Mouse (Mus musculus) midbrain, embryonic 16.5 days (tissue): ENCODE measurements around the gene Adipoq. TPM values are rescaled to one million over a fixed set of nuclear protein-coding genes. Genes with fewer than 3 reads are reported as not detected.

Experiments used
- ATAC-seq: fragments of 200-750 bp; cut with Nextera tagmentation; 2 replicates; pipeline ENCODE4 v1.8.0; 2017; ENCODE audit warnings: moderate TSS enrichment
- H3K27ac ChIP-seq: fragments of 300-500 bp; sonication (generic); 2 replicates; pipeline ENCODE4 v1.5.1; 2014; ENCODE audit warnings: mild to moderate bottlenecking, low read length, mixed read lengths
- H3K27me3 ChIP-seq: fragments of 300-500 bp; sonication (generic); 2 replicates; pipeline ENCODE4 v1.6.1; 2014; ENCODE audit warnings: low read depth, low read length, mixed read lengths; ENCODE audit not compliant: control insufficient read depth, insufficient read depth
- H3K36me3 ChIP-seq: fragments of 300-500 bp; sonication (generic); 2 replicates; pipeline ENCODE4 v1.6.1; 2014; ENCODE audit warnings: mild to moderate bottlenecking, low read length, moderate library complexity, mixed read lengths; ENCODE audit not compliant: control insufficient read depth, insufficient read depth
- H3K4me1 ChIP-seq: fragments of 300-500 bp; sonication (generic); 2 replicates; pipeline ENCODE4 v1.6.1; 2014; ENCODE audit warnings: mild to moderate bottlenecking, low read length, mixed read lengths; ENCODE audit not compliant: control insufficient read depth, insufficient read depth
- H3K4me2 ChIP-seq: fragments of 300-500 bp; sonication (generic); 2 replicates; pipeline ENCODE4 v1.6.1; 2014; ENCODE audit warnings: mild to moderate bottlenecking, low read length, mixed read lengths
- H3K4me3 ChIP-seq: fragments of 300-500 bp; sonication (generic); 2 replicates; pipeline ENCODE4 v1.5.1; 2014; ENCODE audit warnings: low read depth, mild to moderate bottlenecking, low read length, moderate library complexity, mixed read lengths
- H3K9ac ChIP-seq: fragments of 300-500 bp; sonication (generic); 2 replicates; pipeline ENCODE4 v1.6.1; 2014; ENCODE audit warnings: low read depth, low read length, mixed read lengths
- H3K9me3 ChIP-seq: fragments of 300-500 bp; sonication (generic); replicated peaks from 2 replicates; pipeline ENCODE4 v1.6.1; 2014; ENCODE audit warnings: mild to moderate bottlenecking, low read length, mixed read lengths; ENCODE audit not compliant: control insufficient read depth, poor library complexity, severe bottlenecking
- WGBS: fragments of 180-500 bp; shearing (Covaris S2); extraction: QIAGEN DNeasy Blood & Tissue Kit; methylation state at CpG from one replicate; pipeline ENCODE4 v1.1.7; 2014; 5-methylcytosine and 5-hydroxymethylcytosine counted together
- polyA plus RNA-seq: library from polyadenylated mRNA; unstranded; fragments of >200 nt; fragmentation: Nextera tagmentation; extraction: Ambion mirVana; gene quantifications from 2 replicates; pipeline ENCODE4 v1.2.1, GENCODE M21; 2015

Gene Adipoq
- polyA plus RNA-seq, 1 experiment from 2014 or later, result not detected

- Histone ChIP-seq H3K9me3 (no peaks in the 10 kb centered on the region), H3K4me2 (no peak overlapping the region), H3K27ac (no peak overlapping the region), H3K4me3 (no peak overlapping the region), H3K27me3 (no peaks in the 10 kb centered on the region), H3K9ac (no peak overlapping the region), H3K4me1 (no peaks in the 10 kb centered on the region), H3K36me3 (no peaks in the 10 kb centered on the region)
- WGBS, result 92% methylated on average over 8 of the region's 8 CpGs
- ATAC-seq, result no peak
These were observed 3.1 kb downstream of the Adipoq start for GRCm38 (mm10) chr16:23149396-23149795.

DNA sequence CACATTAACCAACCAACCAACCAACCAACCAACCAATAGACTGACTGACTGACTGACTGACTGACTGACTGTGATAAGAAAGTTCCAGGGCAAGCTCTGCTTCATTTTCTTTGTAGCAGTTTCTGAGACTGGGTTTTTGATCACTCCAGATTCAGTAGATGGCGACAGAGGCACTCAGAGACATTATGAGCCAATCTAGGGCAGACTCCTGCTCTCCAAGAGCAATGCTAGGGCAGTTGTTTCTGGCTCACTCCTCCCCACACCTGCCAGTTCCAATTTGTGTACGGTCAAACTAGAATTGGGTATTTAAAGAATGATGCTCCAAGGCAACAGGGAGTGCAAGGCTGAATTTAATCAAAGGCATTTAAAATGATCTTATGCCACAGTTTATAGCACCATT, 5.1 kb downstream of the Adipoq start:
- Histone ChIP-seq H3K9ac (no peak overlapping the region), H3K4me1 (no peaks in the 10 kb centered on the region), H3K27me3 (no peaks in the 10 kb centered on the region), H3K4me3 (no peak overlapping the region), H3K4me2 (no peak overlapping the region), H3K27ac (no peak overlapping the region), H3K9me3 (no peaks in the 10 kb centered on the region), H3K36me3 (no peaks in the 10 kb centered on the region)
- 19% methylated on average over 2 of the region's 2 CpGs for WGBS
- ATAC-seq, result peak; percentile 56; the same call in 1 of the 2 replicates

- Histone ChIP-seq H3K9me3 (no peaks in the 10 kb centered on the region), H3K4me2 (no peak overlapping the region), H3K27ac (no peak overlapping the region), H3K27me3 (no peaks in the 10 kb centered on the region), H3K4me1 (no peaks in the 10 kb centered on the region), H3K4me3 (no peak overlapping the region), H3K36me3 (no peaks in the 10 kb centered on the region), H3K9ac (no peak overlapping the region)
- WGBS, result 88% methylated on average over 5 of the region's 5 CpGs
- no peak for ATAC-seq
These were observed 7.9 kb downstream of the Adipoq start for GRCm38 (mm10) chr16:23154261-23154660.

DNA sequence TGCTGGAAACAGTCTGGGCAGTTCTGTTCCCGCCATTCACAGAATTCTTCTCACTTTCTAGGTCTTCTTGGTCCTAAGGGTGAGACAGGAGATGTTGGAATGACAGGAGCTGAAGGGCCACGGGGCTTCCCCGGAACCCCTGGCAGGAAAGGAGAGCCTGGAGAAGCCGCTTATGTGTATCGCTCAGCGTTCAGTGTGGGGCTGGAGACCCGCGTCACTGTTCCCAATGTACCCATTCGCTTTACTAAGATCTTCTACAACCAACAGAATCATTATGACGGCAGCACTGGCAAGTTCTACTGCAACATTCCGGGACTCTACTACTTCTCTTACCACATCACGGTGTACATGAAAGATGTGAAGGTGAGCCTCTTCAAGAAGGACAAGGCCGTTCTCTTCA, 10.7 kb downstream of the Adipoq start:
- H3K27me3 ChIP-seq, result no peaks in the 10 kb centered on the region
- WGBS, result 93% methylated on average over 13 of the region's 13 CpGs
- ATAC-seq, result no peak
- no peaks in the 10 kb centered on the region for H3K9me3 ChIP-seq
- H3K27ac ChIP-seq, result no peak overlapping the region
- no peak overlapping the region for H3K4me2 ChIP-seq
- H3K36me3 ChIP-seq, result no peaks in the 10 kb centered on the region
- H3K4me1 ChIP-seq, result no peaks in the 10 kb centered on the region
- no peak overlapping the region for H3K4me3 ChIP-seq
- H3K9ac ChIP-seq, result no peak overlapping the region

- Histone ChIP-seq H3K36me3 (no peaks in the 10 kb centered on the region), H3K9ac (no peak overlapping the region), H3K4me1 (no peaks in the 10 kb centered on the region), H3K4me3 (no peak overlapping the region), H3K9me3 (no peaks in the 10 kb centered on the region), H3K4me2 (no peak overlapping the region), H3K27ac (no peak overlapping the region), H3K27me3 (no peaks in the 10 kb centered on the region)
- 88% methylated on average over 7 of the region's 7 CpGs for WGBS
- no peak for ATAC-seq
These were observed 12.0 kb downstream of the Adipoq start for GRCm38 (mm10) chr16:23158292-23158691.

- Histone ChIP-seq H3K9ac (no peak overlapping the region), H3K4me1 (no peaks in the 10 kb centered on the region), H3K27me3 (no peaks in the 10 kb centered on the region), H3K9me3 (no peaks in the 10 kb centered on the region), H3K36me3 (no peaks in the 10 kb centered on the region), H3K4me2 (no peak overlapping the region), H3K4me3 (no peak overlapping the region), H3K27ac (no peak overlapping the region)
- no peak for ATAC-seq
- WGBS, result 78% methylated on average over 2 of the region's 2 CpGs
These were observed 12.6 kb downstream of the Adipoq start for GRCm38 (mm10) chr16:23158957-23159356.

- Histone ChIP-seq H3K4me1 (no peaks in the 10 kb centered on the region), H3K9me3 (no peaks in the 10 kb centered on the region), H3K9ac (no peak overlapping the region), H3K4me3 (no peak overlapping the region), H3K27me3 (no peaks in the 10 kb centered on the region), H3K27ac (no peak overlapping the region), H3K4me2 (no peak overlapping the region), H3K36me3 (no peaks in the 10 kb centered on the region)
- no peak for ATAC-seq
- WGBS, result 69% methylated on average over 2 of the region's 2 CpGs
These were observed 13.4 kb downstream of the Adipoq start for GRCm38 (mm10) chr16:23159749-23160148.

DNA sequence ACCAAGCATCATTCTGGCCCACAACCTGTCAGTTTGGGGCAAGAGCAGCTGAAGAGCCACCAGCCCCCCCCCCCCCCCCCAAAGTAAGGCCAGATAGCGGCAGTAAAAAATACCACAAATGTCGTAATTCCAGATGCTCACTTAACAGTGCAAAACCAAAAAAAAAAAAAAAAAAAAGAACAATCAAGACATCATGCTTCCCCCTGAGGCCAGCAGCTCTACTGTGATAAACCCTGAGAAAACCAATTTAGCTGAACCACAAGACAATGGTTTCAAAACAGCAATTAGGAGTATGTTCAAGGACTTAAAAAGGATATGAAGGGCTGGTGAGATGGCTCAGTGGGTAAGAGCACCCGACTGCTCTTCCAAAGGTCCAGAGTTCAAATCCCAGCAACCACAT, 15.8 kb downstream of the Adipoq start:
- no peak overlapping the region for H3K27ac ChIP-seq
- no peaks in the 10 kb centered on the region for H3K36me3 ChIP-seq
- WGBS, result 94% methylated on average over 3 of the region's 3 CpGs

GRCm38 (mm10) chr16:23164443-23164842, 18.1 kb downstream of the Adipoq start:
- H3K27ac ChIP-seq, result no peak overlapping the region
- WGBS, result 78% methylated on average over 6 of the region's 6 CpGs
- H3K9me3 ChIP-seq, result no peaks in the 10 kb centered on the region
- no peaks in the 10 kb centered on the region for H3K36me3 ChIP-seq
- H3K9ac ChIP-seq, result no peak overlapping the region
- no peak overlapping the region for H3K4me2 ChIP-seq
- no peaks in the 10 kb centered on the region for H3K4me1 ChIP-seq
- no peak overlapping the region for H3K4me3 ChIP-seq
- ATAC-seq, result no peak
- H3K27me3 ChIP-seq, result no peaks in the 10 kb centered on the region

More for the DNA sequence above, 15.8 kb downstream of the Adipoq start:
- Histone ChIP-seq H3K4me1 (no peaks in the 10 kb centered on the region), H3K9ac (no peak overlapping the region), H3K27me3 (no peaks in the 10 kb centered on the region), H3K4me3 (no peak overlapping the region), H3K4me2 (no peak overlapping the region), H3K9me3 (no peaks in the 10 kb centered on the region)
- no peak for ATAC-seq

DNA sequence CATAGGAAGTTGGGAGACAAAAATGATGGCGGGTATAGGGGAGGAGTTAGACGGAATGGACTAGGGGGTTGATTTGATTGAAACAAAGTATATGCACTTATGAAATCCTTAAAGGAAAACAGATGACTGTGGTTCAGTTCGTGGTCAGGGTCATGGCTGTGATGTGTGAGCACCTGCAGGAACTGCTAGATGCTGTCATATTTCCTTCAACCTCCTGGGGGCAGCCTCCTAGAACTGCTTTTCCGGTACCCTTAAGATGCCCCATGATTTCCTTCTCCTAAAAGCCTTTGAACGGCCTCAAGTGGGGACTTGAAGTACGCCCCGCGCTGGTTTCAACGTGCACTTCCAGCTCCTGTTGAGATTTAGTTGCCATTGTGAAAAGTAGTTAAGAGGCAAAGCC, 19.1 kb downstream of the Adipoq start:
- Histone ChIP-seq H3K4me3 (no peak overlapping the region), H3K9ac (no peak overlapping the region), H3K9me3 (no peaks in the 10 kb centered on the region), H3K27me3 (no peaks in the 10 kb centered on the region), H3K27ac (no peak overlapping the region), H3K36me3 (no peaks in the 10 kb centered on the region), H3K4me1 (no peaks in the 10 kb centered on the region), H3K4me2 (no peak overlapping the region)
- WGBS, result 64% methylated on average over 9 of the region's 9 CpGs
- no peak for ATAC-seq
